Mouse (Mus musculus) brown adipose tissue, adult 24 weeks (tissue): ENCODE measurements around the gene Hs2st1. TPM values are rescaled to one million over a fixed set of nuclear protein-coding genes. Genes with fewer than 3 reads are reported as not detected.

Experiments
- H3K27ac ChIP-seq: fragments of 200-500 bp; replicated peaks from 2 replicates; pipeline ENCODE4 v1.5.1; 2012; ENCODE audit warnings: low read depth, mild to moderate bottlenecking, low read length
- H3K4me1 ChIP-seq: fragments of 200-500 bp; 2 replicates; pipeline ENCODE4 v1.6.1; 2012; ENCODE audit warnings: low read length, mixed read lengths; ENCODE audit not compliant: control insufficient read depth, insufficient read depth, insufficient read length
- H3K4me3 ChIP-seq: fragments of 200-500 bp; 2 replicates; pipeline ENCODE4 v1.5.1; 2012; ENCODE audit warnings: low read depth, mild to moderate bottlenecking, low read length, moderate library complexity; ENCODE audit not compliant: insufficient read depth
- polyA plus RNA-seq: library from polyadenylated mRNA; stranded (reverse); fragments of >200 nt; gene quantifications from 2 replicates; pipeline ENCODE4 v1.2.4, GENCODE M21; 2012; ENCODE audit not compliant: missing spikeins, insufficient read depth, insufficient read length

The Hs2st1 gene
- polyA plus RNA-seq, 1 experiment: 7.7 TPM

DNA sequence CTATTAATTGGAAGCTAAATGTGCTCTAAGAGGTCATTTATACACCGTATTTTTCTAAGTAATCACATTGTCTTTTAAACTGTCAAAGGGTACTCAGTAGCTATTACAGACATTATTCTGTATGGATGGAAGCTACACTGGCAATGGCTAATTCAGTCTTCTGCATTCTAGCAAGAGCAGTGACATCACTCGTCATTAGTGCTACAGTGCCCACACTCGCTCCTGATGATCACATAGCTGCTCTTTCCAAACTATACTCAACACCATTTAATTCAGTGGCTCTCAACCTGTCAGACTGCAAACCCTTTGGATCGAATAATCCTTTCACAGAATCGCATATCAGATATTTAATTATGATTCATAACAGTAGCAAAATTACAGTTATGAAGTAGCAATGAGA is 19.3 kb downstream of the Hs2st1 start:
- Histone ChIP-seq H3K27ac (no peak overlapping the region), H3K4me3 (no peak overlapping the region), H3K4me1 (no peaks in the 10 kb centered on the region)

- Histone ChIP-seq H3K27ac (no peak overlapping the region), H3K4me1 (no peaks in the 10 kb centered on the region; the same call in 1 of the 2 replicates), H3K4me3 (no peak overlapping the region)
Measured at GRCm38 (mm10) chr3:144550036-144550435, 19.9 kb downstream of the Hs2st1 start.

- H3K27ac ChIP-seq: no peak overlapping the region
- no peak overlapping the region for H3K4me3 ChIP-seq
- H3K4me1 ChIP-seq: peaks cover 3% of the 10 kb centered on the region
Measured at GRCm38 (mm10) chr3:144548186-144548845, 21.7 kb downstream of the Hs2st1 start.

- Histone ChIP-seq H3K4me3 (no peak overlapping the region), H3K4me1 (peaks cover 3% of the 10 kb centered on the region), H3K27ac (no peak overlapping the region)
Measured at GRCm38 (mm10) chr3:144546490-144546889, 23.5 kb downstream of the Hs2st1 start.

DNA sequence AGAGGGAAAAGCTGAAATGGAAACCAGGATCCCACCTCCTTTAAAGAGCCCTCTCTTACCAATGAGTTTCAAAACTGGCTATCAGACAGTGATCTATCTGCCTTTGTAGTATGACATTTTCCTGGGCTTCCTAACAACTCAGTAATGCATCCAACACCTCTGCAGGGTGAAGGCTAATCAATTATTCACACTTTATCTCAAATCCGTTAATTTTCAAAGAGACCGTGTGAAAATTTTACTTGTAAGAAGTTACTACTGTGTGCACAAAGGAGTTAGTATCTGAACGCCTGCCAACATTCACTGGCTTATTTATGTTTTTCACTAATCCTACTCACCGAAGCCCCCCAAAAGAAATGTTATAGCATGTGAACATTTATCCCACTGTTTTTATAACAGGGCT is 24.1 kb downstream of the Hs2st1 start:
- no peak overlapping the region for H3K4me3 ChIP-seq
- no peak overlapping the region for H3K27ac ChIP-seq
- peaks cover 5% of the 10 kb centered on the region for H3K4me1 ChIP-seq

- Histone ChIP-seq H3K4me3 (no peak overlapping the region), H3K27ac (no peak overlapping the region), H3K4me1 (peaks cover 5% of the 10 kb centered on the region)
Measured at GRCm38 (mm10) chr3:144545152-144545551, 24.8 kb downstream of the Hs2st1 start.

DNA sequence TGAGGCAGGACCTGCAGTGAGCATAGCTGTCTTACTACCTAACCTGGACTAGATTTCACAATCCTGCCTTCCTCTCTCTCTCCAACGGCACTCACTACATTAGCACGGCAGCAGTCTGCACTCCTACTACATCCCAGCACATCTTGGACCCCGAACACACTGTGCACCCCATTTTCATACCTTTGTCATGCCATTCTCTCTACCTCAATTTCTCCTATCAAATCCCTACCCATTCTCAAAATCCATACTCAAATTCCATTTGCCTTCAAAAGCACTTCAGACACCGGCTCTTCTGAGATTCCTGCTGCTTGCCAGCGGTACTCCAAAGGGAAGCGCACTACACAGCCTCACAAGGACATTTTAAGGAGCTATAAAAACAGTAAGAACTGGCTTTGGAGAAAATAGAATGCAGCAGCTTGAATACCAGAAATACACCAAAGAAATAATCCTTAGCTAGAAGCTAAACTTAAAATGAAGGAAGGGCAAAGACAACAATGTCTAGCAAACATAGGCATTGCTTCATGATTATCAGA is 28.0 kb downstream of the Hs2st1 start:
- no peak overlapping the region for H3K27ac ChIP-seq

GRCm38 (mm10) chr3:144540805-144541204 is 29.2 kb downstream of the Hs2st1 start:
- H3K27ac ChIP-seq: no peak overlapping the region
- H3K4me3 ChIP-seq: no peak overlapping the region
- H3K4me1 ChIP-seq: peaks cover 5% of the 10 kb centered on the region

More for the DNA sequence above, 28.0 kb downstream of the Hs2st1 start:
- Histone ChIP-seq H3K4me1 (peaks cover 5% of the 10 kb centered on the region), H3K4me3 (no peak overlapping the region)

- Histone ChIP-seq H3K4me1 (peaks cover 4% of the 10 kb centered on the region), H3K4me3 (no peak overlapping the region), H3K27ac (no peak overlapping the region)
Measured at GRCm38 (mm10) chr3:144539051-144539450, 30.9 kb downstream of the Hs2st1 start.

DNA sequence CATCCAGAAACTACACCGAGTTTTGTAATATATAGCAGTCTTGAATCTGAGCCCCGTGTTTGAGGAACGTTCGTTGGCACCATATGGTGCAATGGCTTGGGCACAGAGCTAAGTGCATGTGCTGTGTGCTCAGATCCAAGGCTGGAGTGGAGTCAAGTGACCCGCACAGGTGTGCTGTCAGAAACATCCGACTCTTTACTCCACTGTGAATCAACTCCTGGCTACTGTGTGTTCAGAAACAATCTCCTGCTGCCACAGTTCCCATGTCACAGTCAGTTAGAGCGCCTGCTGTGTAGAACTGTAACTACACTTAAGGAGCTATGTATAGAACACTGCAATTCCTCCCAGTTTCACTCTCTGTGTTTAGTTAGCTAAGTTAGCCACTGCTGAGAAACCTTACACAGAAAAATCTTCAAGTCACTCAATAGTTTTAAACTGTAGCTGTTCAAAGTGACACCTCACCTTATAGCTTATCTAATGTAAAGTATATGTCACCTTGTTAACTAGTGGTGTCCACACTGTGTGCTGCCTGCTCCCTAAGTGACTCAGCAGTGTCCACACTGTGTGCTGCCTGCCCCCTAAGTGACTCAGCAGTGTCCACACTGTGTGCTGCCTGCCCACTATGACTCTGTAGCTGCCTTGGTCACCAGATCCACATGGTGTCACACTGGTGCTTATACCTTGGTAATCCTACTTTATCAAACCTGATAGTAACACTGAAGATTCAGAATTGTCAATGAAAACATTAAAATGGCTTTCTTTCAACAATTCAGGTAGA is 32.7 kb downstream of the Hs2st1 start:
- no peak overlapping the region for H3K4me3 ChIP-seq
- peaks cover 2% of the 10 kb centered on the region for H3K4me1 ChIP-seq
- no peak overlapping the region for H3K27ac ChIP-seq

DNA sequence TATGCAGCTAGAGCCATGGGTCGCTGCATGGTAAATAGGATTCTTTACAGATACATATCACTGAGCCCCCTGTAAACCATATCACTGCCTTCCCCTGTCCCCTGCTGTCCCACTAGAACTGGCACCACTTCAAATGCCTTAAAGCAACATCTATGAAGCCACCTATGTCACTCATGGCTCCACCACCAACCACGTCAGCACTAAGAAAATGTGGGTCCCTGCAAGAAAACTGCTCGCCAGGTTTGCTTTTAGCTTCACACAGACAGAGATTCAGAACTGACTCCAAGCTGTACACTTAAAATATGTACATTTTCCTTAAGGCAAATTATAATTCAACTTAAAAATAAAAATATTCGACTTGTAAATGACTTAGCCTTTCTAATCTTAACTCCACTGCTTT is 34.9 kb downstream of the Hs2st1 start:
- H3K4me1 ChIP-seq: no peaks in the 10 kb centered on the region; the same call in none of the 2 replicates
- no peak overlapping the region for H3K27ac ChIP-seq
- no peak overlapping the region for H3K4me3 ChIP-seq

GRCm38 (mm10) chr3:144531023-144531422 is 39.0 kb downstream of the Hs2st1 start:
- Histone ChIP-seq H3K4me3 (no peak overlapping the region), H3K4me1 (no peaks in the 10 kb centered on the region), H3K27ac (no peak overlapping the region)

- no peak overlapping the region for H3K27ac ChIP-seq
- H3K4me1 ChIP-seq: no peaks in the 10 kb centered on the region
- H3K4me3 ChIP-seq: no peak overlapping the region
Measured at GRCm38 (mm10) chr3:144527918-144528317, 42.1 kb downstream of the Hs2st1 start.

DNA sequence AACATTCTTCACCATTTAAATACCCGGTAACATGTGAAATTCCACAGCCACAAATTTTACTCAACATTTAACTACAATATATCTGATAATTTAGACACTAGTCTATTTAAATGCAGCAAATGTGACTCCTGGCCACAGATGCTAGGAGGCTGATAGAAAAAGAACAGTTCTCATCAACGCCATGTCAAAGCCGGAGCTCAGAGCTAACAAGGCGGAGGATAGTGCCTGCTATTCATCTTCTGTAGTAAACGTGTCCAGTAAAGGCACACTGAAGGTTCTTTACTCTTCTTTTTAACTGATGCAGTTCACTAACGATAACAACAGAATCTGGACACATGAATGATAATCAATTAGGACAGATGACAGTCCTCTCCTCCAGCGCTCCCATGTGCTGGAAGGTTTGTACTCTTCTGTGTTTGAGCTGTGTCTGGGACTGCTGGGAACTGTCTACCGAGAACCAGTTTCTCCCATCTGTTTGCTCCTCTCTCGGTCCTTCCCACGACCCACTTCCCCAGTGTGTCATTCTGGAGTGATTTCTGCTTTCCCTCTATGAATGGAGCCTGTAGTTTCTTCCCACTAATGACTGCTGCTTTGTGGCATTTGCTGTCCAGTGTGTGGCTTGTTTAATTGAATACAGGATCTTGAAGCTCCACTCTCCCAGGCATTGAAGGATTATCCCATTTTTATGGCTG is 50.3 kb downstream of the Hs2st1 start:
- Histone ChIP-seq H3K27ac (no peak overlapping the region), H3K4me1 (no peaks in the 10 kb centered on the region)

GRCm38 (mm10) chr3:144518917-144519316 is 51.1 kb downstream of the Hs2st1 start:
- no peak overlapping the region for H3K27ac ChIP-seq
- no peaks in the 10 kb centered on the region for H3K4me1 ChIP-seq
- no peak overlapping the region for H3K4me3 ChIP-seq

More for the DNA sequence above, 50.3 kb downstream of the Hs2st1 start:
- no peak overlapping the region for H3K4me3 ChIP-seq
